Mouse (Mus musculus): ENCODE measurements around the gene Wars2. TPM values are rescaled to one million over a fixed set of nuclear protein-coding genes. Genes with fewer than 3 reads are reported as not detected.

Wars2 gene
- 7.2 and 8.8 TPM in 2 replicates for polyA plus RNA-seq (2014; fragmentation: Nextera tagmentation; extraction: Ambion mirVana)

DNA sequence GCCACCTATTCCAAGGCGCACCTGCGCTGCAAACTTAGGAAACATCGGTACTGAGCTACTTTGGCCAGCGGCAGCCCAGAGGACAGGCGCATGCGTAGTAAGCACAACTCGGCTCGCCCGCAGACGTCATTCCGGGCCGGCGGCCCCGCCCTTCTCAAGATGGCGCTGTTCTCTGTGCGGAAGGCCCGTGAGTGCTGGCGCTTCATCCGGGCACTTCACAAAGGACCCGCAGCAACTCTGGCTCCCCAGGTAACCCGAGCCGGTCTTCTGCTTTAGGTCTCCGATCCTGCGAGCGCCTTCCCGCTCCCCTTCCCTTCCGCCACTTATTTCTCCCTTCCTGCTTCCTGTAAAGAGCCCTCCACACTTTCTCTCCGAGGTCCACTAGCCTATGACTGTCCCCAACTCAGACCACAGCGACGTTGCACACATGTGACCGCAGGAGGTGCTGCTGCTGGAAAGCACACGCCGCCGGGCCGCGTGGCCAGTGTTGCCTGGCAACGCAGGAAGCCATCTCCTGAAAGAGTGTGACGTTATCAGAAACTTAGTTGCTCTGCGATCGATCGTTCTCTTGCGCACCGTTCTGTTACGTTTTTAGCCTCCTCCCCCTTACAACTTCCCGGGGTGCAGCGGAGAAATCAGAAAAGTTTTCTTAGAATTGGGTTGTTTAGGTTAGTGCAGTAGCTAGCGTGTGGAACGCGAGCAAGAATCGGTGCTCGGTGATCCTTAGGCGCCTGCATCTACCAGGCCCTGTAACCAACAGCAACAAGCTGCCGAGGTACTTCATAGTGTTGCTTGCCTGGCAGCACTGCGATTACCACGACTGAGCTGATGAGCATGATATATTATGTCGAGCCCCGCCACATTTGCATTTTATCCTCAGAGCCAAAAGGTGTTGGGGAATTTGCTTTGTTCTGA lies at the start of gene Wars2:
TSS of gene Wars2 (plus strand) at position 129 of the 915 bp plus-strand sequence.
- DNase-seq (peak; percentile 97), ATAC-seq (ENCODE audit: insufficient read depth) (peak; percentile 100)
- Histone ChIP-seq H3K27ac (ENCODE audit: low read depth) (peak within 1 kb of the TSS; percentile 91), H3K4me1 (ENCODE audit: insufficient read depth) (no peaks in the 10 kb centered on the region), H3K4me3 (ENCODE audit: low read depth, low read length) (peak within 1 kb of the TSS; percentile 58), H3K4me2 (peak within 1 kb of the TSS; percentile 83), H3K27me3 (ENCODE audit: insufficient read depth, low read length) (no peaks in the 10 kb centered on the region), H3K9me3 (ENCODE audit: low read depth, low read length) (no peaks in the 10 kb centered on the region), H3K36me3 (ENCODE audit: insufficient read depth) (no peaks in the 10 kb centered on the region), H3K9ac (peak within 1 kb of the TSS; percentile 62)
- TF ChIP-seq CTCF (IDR thresholded peaks at IDR 0.05; ENCODE audit: low read depth), result peak; percentile 47
- under 1% methylated on average over 57 of the region's 57 CpGs for WGBS

- H3K9me3 ChIP-seq (ENCODE audit: low read depth, low read length), result no peaks in the 10 kb centered on the region
- ATAC-seq (ENCODE audit: insufficient read depth), result no peak
- H3K27me3 ChIP-seq (ENCODE audit: insufficient read depth, low read length), result no peaks in the 10 kb centered on the region
- H3K4me2 ChIP-seq, result no peak overlapping the region
- no peaks in the 10 kb centered on the region for H3K4me1 ChIP-seq (ENCODE audit: insufficient read depth)
- H3K27ac ChIP-seq (ENCODE audit: low read depth), result no peak overlapping the region
- no peak overlapping the region for H3K4me3 ChIP-seq (ENCODE audit: low read depth, low read length)
- WGBS, result 55% methylated on average over 3 of the region's 3 CpGs
- no peak for DNase-seq
- TF ChIP-seq CTCF (IDR thresholded peaks at IDR 0.05; ENCODE audit: low read depth), result no peak
- H3K36me3 ChIP-seq (ENCODE audit: insufficient read depth), result no peaks in the 10 kb centered on the region
- H3K9ac ChIP-seq, result no peak overlapping the region
Measured at GRCm38 (mm10) chr3:99096816-99097215, 44.1 kb upstream of the Wars2 start.

DNA sequence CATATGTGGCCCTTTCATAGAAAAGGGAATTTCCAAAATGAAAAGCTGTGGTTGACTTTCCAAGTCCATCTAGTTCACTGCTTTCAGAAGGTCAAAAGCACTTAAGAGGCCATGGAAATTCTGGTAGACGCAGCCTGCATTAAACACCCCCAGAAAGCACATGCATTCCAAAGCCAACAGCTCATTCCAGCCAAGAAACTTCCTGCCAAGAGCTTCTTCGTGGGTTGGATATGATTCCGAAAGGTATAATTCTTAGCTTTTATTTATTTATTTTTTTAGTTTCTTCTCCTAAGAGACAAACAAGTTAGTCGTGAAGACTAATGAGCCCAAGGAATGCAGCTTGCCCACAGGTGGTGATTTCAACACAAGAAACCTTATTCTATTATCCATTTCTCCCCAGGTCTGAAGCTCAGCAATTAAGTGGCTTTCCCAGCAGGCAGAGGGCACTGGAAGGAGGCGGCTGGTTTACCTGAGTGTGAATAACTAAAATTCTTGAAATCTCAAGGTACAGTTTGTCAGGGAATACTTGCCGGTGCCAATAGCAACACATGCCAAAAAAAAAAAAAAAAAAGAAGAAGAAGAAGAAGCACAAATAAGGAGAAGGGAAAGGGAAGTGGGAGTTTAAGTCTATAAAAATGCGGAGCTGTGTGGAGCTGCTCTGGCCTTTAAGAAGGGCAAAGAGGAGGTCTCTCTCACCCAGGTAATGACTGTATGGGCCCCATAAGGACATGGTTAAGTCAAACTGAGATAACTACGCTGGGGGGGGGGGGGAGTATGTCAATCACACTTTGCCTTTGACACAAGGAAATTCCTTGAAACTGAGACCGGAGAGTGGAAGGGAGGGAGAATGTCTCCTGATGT lies 30.3 kb upstream of the Wars2 start:
- Histone ChIP-seq H3K36me3 (ENCODE audit: insufficient read depth) (no peaks in the 10 kb centered on the region), H3K4me3 (ENCODE audit: low read depth, low read length) (no peak overlapping the region), H3K27me3 (ENCODE audit: insufficient read depth, low read length) (no peaks in the 10 kb centered on the region), H3K9ac (no peak overlapping the region), H3K4me1 (ENCODE audit: insufficient read depth) (no peaks in the 10 kb centered on the region), H3K4me2 (no peak overlapping the region), H3K27ac (ENCODE audit: low read depth) (no peak overlapping the region), H3K9me3 (ENCODE audit: low read depth, low read length) (no peaks in the 10 kb centered on the region)
- DNase-seq (peak; percentile 19), ATAC-seq (ENCODE audit: insufficient read depth) (no peak)
- WGBS, result 49% methylated on average over 9 of the region's 9 CpGs
- TF ChIP-seq CTCF (IDR thresholded peaks at IDR 0.05; ENCODE audit: low read depth), result no peak

GRCm38 (mm10) chr3:99111214-99111608 lies 29.7 kb upstream of the Wars2 start:
- H3K4me2 ChIP-seq, result no peak overlapping the region
- no peaks in the 10 kb centered on the region for H3K27me3 ChIP-seq (ENCODE audit: insufficient read depth, low read length)
- no peak for ATAC-seq (ENCODE audit: insufficient read depth)

GRCm38 (mm10) chr3:99113266-99113837 lies 27.5 kb upstream of the Wars2 start:
- Histone ChIP-seq H3K27ac (ENCODE audit: low read depth) (no peak overlapping the region), H3K4me2 (no peak overlapping the region), H3K27me3 (ENCODE audit: insufficient read depth, low read length) (no peaks in the 10 kb centered on the region), H3K4me1 (ENCODE audit: insufficient read depth) (no peaks in the 10 kb centered on the region), H3K9ac (no peak overlapping the region), H3K4me3 (ENCODE audit: low read depth, low read length) (no peak overlapping the region), H3K36me3 (ENCODE audit: insufficient read depth) (no peaks in the 10 kb centered on the region), H3K9me3 (ENCODE audit: low read depth, low read length) (no peaks in the 10 kb centered on the region)
- TF ChIP-seq CTCF (IDR thresholded peaks at IDR 0.05; ENCODE audit: low read depth), result no peak
- DNase-seq (no peak), ATAC-seq (ENCODE audit: insufficient read depth) (no peak)
- 76% methylated on average over 7 of the region's 7 CpGs for WGBS

More at GRCm38 (mm10) chr3:99111214-99111608, 29.7 kb upstream of the Wars2 start:
- H3K9me3 ChIP-seq (ENCODE audit: low read depth, low read length), result no peaks in the 10 kb centered on the region
- no peaks in the 10 kb centered on the region for H3K4me1 ChIP-seq (ENCODE audit: insufficient read depth)
- WGBS, result 56% methylated on average over 5 of the region's 5 CpGs
- no peak for TF ChIP-seq CTCF (IDR thresholded peaks at IDR 0.05; ENCODE audit: low read depth)
- DNase-seq, result no peak
- no peak overlapping the region for H3K27ac ChIP-seq (ENCODE audit: low read depth)
- no peak overlapping the region for H3K4me3 ChIP-seq (ENCODE audit: low read depth, low read length)
- H3K36me3 ChIP-seq (ENCODE audit: insufficient read depth), result no peaks in the 10 kb centered on the region
- H3K9ac ChIP-seq, result no peak overlapping the region

DNA sequence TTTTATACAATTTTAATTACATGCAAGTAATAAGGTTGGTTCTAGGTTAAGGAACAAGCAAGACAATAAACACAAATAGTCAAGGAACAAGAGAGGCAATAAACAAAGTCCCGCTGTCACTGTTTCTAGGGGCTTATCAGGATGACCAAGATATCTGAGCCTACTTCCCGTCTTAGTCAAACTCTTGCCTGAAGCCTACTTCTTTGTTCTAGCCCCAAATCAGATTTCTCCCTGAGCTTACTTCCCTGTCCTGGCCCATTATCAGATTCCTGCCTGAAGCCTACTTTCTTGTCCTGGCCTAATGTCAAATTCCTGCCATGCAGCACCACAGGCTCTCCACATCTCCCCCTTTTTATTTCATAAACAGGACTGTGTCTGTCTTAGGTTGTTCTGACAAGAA lies 19.9 kb upstream of the Wars2 start:
- TF ChIP-seq CTCF (IDR thresholded peaks at IDR 0.05; ENCODE audit: low read depth), result no peak
- Histone ChIP-seq H3K27me3 (ENCODE audit: insufficient read depth, low read length) (no peaks in the 10 kb centered on the region), H3K36me3 (ENCODE audit: insufficient read depth) (no peaks in the 10 kb centered on the region), H3K4me2 (no peak overlapping the region), H3K4me1 (ENCODE audit: insufficient read depth) (no peaks in the 10 kb centered on the region), H3K9ac (no peak overlapping the region), H3K27ac (ENCODE audit: low read depth) (no peak overlapping the region), H3K4me3 (ENCODE audit: low read depth, low read length) (no peak overlapping the region), H3K9me3 (ENCODE audit: low read depth, low read length) (no peaks in the 10 kb centered on the region)
- no peak for ATAC-seq (ENCODE audit: insufficient read depth)
- no peak for DNase-seq
- 51% methylated on average over 2 of the region's 2 CpGs for WGBS
